Mouse (Mus musculus) bone marrow macrophage, adult 2 months (primary cell): Measurements from ENCODE around the gene Psen1. TPM values are rescaled to one million over a fixed set of nuclear protein-coding genes. Genes with fewer than 3 reads are reported as not detected.

Experiments
- H3K27ac ChIP-seq: 2 replicates; pipeline ENCODE4 v1.5.1; 2012; ENCODE audit warnings: low read depth, low read length; ENCODE audit not compliant: insufficient read depth
- H3K4me1 ChIP-seq: 2 replicates; pipeline ENCODE4 v1.6.1; 2012; ENCODE audit warnings: low read length; ENCODE audit not compliant: control insufficient read depth, insufficient read depth
- H3K4me3 ChIP-seq: 2 replicates; pipeline ENCODE4 v1.5.1; 2012; ENCODE audit warnings: mild to moderate bottlenecking, low read length, moderate library complexity; ENCODE audit not compliant: insufficient read depth
- CTCF ChIP-seq: IDR thresholded peaks from 2 replicates; pipeline ENCODE4 v1.5.1; 2012; ENCODE audit warnings: low read depth, mild to moderate bottlenecking, low read length, moderate library complexity
- POLR2A ChIP-seq: IDR thresholded peaks from 2 replicates; pipeline ENCODE4 v1.6.1; 2012; ENCODE audit warnings: mild to moderate bottlenecking, low read depth, low read length, borderline replicate concordance
- polyA plus RNA-seq: library from polyadenylated mRNA; stranded (reverse); fragments of >200 nt; gene quantifications from 2 replicates; pipeline ENCODE4 v1.2.4, GENCODE M21; 2012; ENCODE audit not compliant: missing spikeins, insufficient read depth, insufficient read length

The Psen1 gene
- polyA plus RNA-seq, 1 experiment: 83.6 TPM

DNA sequence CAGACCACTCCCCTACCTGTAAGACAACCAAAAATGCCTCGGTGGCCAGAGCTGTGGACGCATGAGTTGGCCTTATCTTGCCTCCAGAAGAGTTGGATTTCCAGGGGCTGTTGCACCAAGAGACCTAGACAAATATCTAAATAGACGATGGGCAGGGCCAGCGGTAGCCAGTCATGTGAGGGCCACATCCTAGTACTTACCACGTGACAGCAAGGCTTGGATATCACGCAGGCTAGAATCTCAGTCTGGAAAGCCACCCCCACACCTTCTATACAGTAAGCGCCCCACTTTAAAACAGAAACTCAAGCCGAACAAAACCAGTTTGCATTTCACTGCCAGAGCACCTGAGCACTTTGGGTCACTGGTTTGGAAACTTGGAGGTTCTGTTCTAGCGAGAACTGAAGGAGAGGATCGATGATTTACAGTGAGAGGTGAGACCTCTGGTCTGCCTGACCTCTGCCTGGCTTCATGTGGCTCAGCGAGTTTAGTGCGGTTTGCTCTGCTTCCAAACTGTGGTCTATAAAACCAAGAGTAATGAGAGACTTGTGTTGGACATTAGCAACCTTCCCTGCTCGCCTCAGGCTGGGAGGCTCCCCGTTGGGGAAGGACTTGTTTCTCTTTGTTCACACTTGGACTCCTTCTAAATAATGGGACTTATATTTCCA is 80.4 kb downstream of the Psen1 start:
- no peak overlapping the region for H3K4me3 ChIP-seq
- TF ChIP-seq CTCF: no peak
- TF ChIP-seq POLR2A: no peak

DNA sequence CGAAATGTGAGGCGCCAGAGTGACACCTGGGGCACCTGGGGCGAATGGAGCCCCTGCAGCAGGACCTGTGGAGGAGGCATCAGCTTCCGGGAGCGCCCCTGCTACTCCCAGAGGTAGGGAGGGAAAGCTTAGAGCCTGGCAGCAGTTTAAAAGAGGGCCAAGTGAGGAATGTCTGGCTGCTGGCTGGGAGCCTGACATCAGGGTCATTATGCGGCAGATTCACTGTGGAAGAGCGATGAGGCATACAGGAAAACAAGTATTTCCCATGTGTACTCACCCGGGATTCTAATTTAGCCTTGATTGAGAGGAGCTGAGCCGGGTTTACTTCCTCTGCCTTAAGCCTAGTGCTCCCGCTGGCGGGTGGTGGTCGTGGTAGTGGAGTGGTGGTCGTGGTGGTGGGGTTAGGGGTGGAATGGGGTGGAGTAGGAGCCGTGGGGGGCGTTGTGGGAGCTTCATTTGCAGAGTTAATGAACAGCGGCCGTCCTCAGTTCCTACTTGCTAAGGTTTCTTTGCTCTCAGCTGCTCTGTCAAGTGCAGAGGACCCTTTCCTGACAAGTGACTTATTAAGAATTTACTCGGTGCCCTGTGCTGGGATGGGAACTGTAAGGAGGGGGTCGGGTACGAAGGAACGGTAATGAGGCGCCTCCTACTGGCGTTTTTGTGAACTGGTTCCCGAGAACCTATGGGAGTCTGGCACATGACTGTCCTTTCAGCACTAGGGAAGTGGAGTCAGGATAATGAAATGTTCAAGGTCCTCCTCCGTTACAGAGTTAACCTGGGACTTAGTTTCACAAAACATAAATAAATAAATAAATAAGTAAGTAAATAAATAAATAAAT is 82.7 kb downstream of the Psen1 start:
- Histone ChIP-seq H3K4me1 (0 out of 2 replicates have a peak, but pooled peaks cover 2% of the 10 kb centered on the region), H3K4me3 (peak overlapping the region; percentile 3; the same call in 1 of the 2 replicates), H3K27ac (no peak overlapping the region)
- TF ChIP-seq POLR2A (no peak), CTCF (peak; percentile 92)

More for the DNA sequence above, 80.4 kb downstream of the Psen1 start:
- Histone ChIP-seq H3K27ac (no peak overlapping the region), H3K4me1 (0 out of 2 replicates have a peak, but pooled peaks cover 4% of the 10 kb centered on the region)

DNA sequence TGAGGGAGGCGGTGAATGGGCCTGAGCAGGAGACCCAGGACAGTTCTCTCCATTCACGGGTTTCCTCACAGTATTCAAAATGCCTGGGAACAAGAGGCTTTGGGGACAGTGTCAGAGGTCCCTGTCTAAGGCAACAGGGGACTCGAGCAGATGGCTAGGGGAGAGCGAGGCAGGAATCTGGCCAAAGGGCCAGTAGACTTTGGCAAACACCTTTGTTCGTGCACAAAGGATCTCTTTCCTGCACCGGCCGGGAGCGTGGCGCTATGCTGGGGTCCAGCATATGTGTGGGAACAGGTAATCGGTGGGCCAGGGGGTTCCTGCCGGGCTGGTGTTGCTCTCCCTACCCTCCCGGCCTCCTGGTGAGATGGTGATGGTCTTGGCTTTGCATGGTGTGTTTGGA is 87.7 kb downstream of the Psen1 start:
- no peak for TF ChIP-seq POLR2A
- no peak for TF ChIP-seq CTCF
- Histone ChIP-seq H3K4me3 (no peak overlapping the region), H3K4me1 (peaks cover 6% of the 10 kb centered on the region), H3K27ac (no peak overlapping the region)

DNA sequence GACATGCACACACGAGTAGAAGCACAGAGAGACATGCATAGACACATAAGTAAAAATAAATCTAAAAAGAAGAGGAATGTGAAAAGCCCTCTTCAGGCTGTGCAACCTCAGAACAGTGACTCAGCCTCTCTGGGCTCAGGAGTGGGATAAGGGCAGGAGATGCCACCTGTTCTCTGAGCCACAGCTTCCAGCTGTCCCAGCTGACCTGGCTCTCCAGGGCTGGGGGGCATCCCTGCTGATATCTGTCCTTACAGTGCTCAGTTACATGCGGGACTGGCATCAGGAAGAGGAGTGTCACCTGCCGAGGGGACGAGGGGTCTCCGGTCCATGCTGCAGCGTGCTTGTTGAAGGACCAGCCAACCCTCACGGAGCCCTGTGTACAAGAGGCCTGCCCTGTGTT is 88.8 kb downstream of the Psen1 start:
- Histone ChIP-seq H3K27ac (no peak overlapping the region), H3K4me1 (peaks cover 6% of the 10 kb centered on the region), H3K4me3 (no peak overlapping the region)
- no peak for TF ChIP-seq POLR2A
- no peak for TF ChIP-seq CTCF

DNA sequence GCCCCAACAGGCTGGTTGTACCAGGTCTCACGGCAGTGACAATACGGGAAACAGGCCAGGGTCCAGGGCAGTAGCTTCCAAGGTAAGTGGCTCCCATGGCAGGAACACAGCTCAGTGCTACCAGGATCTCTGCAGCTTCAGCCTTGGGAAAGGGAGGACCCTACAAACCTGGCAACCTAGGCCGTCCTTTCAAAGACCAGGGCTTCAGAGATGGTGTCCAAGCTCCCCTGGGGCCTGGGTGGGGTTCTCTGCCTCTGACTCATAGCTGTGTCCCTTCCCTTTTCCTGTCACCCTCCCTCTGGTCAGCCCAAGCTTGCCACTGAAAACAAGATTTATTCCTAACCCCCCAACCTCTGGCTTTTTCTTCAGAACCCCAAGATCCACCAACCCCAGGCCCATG is 92.2 kb downstream of the Psen1 start:
- TF ChIP-seq CTCF: no peak
- TF ChIP-seq POLR2A: no peak
- Histone ChIP-seq H3K4me1 (peaks cover 6% of the 10 kb centered on the region), H3K4me3 (no peak overlapping the region), H3K27ac (no peak overlapping the region)

DNA sequence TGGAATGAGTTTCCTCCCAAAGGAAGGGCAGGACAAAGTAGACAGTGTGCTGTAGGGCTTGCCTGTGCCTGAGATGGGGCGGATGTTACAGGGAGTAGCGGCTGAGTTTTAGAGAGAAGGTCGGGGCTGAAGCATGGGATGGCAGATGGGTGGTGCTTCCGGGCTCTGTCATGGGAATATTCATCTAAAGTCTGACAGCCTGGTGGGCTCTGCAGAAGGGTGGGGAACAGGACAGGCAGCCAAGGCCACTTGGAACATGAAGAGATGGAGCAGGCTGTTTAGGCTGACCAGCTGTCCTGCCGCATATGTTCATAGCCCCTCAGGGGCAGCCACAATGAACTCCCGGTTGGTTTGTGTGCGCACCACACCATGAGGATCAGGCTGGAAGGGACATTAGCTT is 93.3 kb downstream of the Psen1 start:
- TF ChIP-seq CTCF (no peak), POLR2A (no peak)
- Histone ChIP-seq H3K4me1 (peaks cover 6% of the 10 kb centered on the region), H3K4me3 (no peak overlapping the region), H3K27ac (no peak overlapping the region)

DNA sequence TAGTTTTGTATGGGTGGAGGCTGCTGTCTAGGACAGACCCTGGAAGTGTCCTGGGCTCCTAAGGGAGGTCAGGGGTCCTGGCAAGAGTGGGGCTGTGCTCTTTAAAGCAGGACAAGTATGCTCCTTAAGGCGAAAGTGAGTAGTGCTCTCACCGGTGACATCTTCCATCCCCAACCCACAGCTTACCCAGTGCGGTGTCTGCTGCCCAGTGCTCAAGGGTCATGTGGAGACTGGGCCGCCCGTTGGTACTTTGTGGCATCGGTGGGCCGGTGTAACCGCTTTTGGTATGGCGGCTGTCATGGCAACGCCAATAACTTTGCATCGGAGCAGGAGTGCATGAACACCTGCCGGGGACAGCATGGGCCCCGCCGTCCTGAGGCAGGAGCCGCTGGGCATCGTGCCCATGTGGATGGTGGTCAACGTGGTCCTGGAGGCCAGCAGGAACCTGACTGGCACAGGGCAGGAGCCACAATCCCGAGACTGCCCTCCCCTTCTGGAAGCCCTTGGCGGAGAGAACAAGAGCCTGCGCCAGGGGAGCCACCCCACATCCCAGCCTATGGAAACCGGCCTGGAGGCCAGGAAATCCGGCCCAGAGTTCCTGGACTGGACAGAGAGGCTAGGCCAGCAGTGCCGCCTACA is 93.8 kb downstream of the Psen1 start:
- TF ChIP-seq CTCF: no peak
- TF ChIP-seq POLR2A: no peak
- Histone ChIP-seq H3K4me3 (no peak overlapping the region), H3K27ac (no peak overlapping the region), H3K4me1 (peaks cover 6% of the 10 kb centered on the region)

DNA sequence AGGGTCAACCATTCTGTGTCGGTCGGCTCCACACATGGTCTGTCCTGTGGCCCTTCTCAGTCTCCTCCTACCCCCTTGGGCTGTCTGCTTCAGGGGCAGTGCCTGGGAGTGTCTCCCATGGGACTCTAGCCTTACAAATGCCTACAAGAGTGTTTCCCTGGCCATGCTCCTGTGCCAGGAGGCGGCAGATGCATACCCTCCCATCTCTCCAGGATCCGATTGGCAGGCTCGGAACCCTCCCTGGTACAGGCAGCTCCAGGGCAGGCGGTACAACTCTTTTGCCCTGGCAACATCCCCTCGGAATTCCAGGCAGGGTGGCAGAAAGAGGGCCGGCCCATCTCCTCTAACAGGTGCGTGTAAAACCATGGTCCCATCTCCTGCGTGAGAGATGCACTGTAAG is 94.7 kb downstream of the Psen1 start:
- Histone ChIP-seq H3K4me1 (peaks cover 6% of the 10 kb centered on the region), H3K27ac (no peak overlapping the region), H3K4me3 (no peak overlapping the region)
- TF ChIP-seq CTCF (no peak), POLR2A (no peak)

Other genes with a start within 250 kb of the Psen1 start
- not detected in 2 replicates for gene Dpf3, start 200.4 kb upstream of the Psen1 start, polyA plus RNA-seq
- 8.2 and 10.3 TPM in 2 replicates for gene Dcaf4, start 167.7 kb upstream of the Psen1 start, polyA plus RNA-seq
- gene Zfyve1, start 90.9 kb upstream of the Psen1 start, polyA plus RNA-seq: 29.7 and 35.0 TPM in 2 replicates
- 167 and 202 TPM in 2 replicates for gene Rbm25, start 56.9 kb upstream of the Psen1 start, polyA plus RNA-seq
- gene Papln, start 75.5 kb downstream of the Psen1 start, polyA plus RNA-seq: not detected in 2 replicates
- gene Numb, start 233.8 kb downstream of the Psen1 start, polyA plus RNA-seq: 33.0 and 42.4 TPM in 2 replicates